Mouse (Mus musculus): ENCODE data around the gene Lgi4.
A peak's percentile ranks its signal among the peaks of the same experiment; 100 is the strongest.

The Lgi4 gene

GRCm38 (mm10) chr7:31105061-31105768, 46.1 kb downstream of the Lgi4 start:
- no peak for DNase-seq (ENCODE audit: low spot score in 2 of 2)

- no peak for DNase-seq (ENCODE audit: low spot score in 2 of 2)
These were observed 47.0 kb downstream of the Lgi4 start for GRCm38 (mm10) chr7:31106166-31106565.

GRCm38 (mm10) chr7:31107781-31108180, 48.6 kb downstream of the Lgi4 start:
- no peak for DNase-seq (ENCODE audit: low spot score in 2 of 2)

GRCm38 (mm10) chr7:31109091-31109490, 49.9 kb downstream of the Lgi4 start:
- DNase-seq (ENCODE audit: low spot score in 2 of 2), result no peak

GRCm38 (mm10) chr7:31109796-31110195, 50.7 kb downstream of the Lgi4 start:
- no peak for DNase-seq (ENCODE audit: low spot score in 2 of 2)

GRCm38 (mm10) chr7:31110861-31111385, 51.8 kb downstream of the Lgi4 start:
- DNase-seq (ENCODE audit: low spot score in 2 of 2), result no peak

GRCm38 (mm10) chr7:31112036-31112435, 52.9 kb downstream of the Lgi4 start:
- DNase-seq (ENCODE audit: low spot score in 2 of 2), result no peak

- DNase-seq (ENCODE audit: low spot score in 2 of 2), result no peak
These were observed 54.7 kb downstream of the Lgi4 start for GRCm38 (mm10) chr7:31113800-31114199.

GRCm38 (mm10) chr7:31114646-31115045, 55.5 kb downstream of the Lgi4 start:
- no peak for DNase-seq (ENCODE audit: low spot score in 2 of 2)

GRCm38 (mm10) chr7:31115182-31115581, 56.0 kb downstream of the Lgi4 start, which contains the start of gene Hpn:
Hpn (minus strand) TSS chr7:31115290.
- DNase-seq (ENCODE audit: low spot score in 2 of 2), result no peak

- DNase-seq (ENCODE audit: low spot score in 2 of 2), result peak in 1 of 2 experiments; percentile 58
These were observed 56.5 kb downstream of the Lgi4 start for GRCm38 (mm10) chr7:31115587-31116043.

GRCm38 (mm10) chr7:31116721-31117145, 57.6 kb downstream of the Lgi4 start:
- DNase-seq (ENCODE audit: low spot score in 2 of 2), result no peak

GRCm38 (mm10) chr7:31117465-31117864, 58.3 kb downstream of the Lgi4 start:
- DNase-seq (ENCODE audit: low spot score in 2 of 2), result no peak

GRCm38 (mm10) chr7:31118486-31118885, 59.3 kb downstream of the Lgi4 start:
- DNase-seq (ENCODE audit: low spot score in 2 of 2), result no peak

- no peak for DNase-seq (ENCODE audit: low spot score in 2 of 2)
These were observed 60.4 kb downstream of the Lgi4 start for GRCm38 (mm10) chr7:31119556-31119955.
